Mouse (Mus musculus): ENCODE results near the gene Tmem200a.
"Not testable (repeated sequence)": the region's sequence is repeated elsewhere in the genome, so short reads cannot be mapped to it uniquely, and the experiment has no call there.

Tmem200a gene

DNA sequence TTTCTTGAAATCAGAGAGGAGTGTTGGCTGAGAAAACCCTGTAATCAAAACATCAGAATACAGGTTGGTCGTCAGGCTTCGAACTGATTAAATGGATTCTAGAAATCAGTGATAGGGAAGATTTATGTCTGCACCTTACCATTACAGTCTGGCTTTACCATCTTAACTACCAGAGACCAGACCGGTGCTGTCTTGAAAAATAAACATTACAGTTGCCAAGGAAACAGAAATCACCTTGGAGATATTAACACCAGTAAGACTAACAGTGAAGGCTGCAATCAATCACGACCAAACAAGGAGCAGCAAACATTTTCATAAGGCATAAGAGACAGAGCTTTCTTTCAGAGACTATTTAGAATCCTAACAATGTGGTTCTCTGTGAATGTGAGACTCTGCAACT, 116.0 kb downstream of the Tmem200a start:
- no peak for DNase-seq

DNA sequence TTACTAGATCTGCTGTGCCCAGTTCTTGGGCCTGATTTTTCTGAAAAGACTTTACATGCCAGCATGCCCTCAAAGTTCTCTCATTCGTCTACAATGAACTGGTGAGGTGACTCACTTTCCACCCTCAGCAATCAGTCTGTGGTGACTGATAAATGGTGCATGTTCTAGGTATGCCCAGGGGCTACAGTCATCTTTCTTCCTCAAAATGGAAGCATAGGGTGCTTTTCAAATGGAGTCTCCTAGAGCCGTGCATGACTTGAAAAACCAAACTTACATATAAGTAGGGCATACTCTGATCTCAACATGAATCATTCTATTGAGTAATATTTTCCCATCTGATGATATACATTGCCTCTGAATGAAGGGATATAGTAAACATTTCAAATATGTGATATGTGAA, 117.8 kb downstream of the Tmem200a start:
- no peak for DNase-seq

DNA sequence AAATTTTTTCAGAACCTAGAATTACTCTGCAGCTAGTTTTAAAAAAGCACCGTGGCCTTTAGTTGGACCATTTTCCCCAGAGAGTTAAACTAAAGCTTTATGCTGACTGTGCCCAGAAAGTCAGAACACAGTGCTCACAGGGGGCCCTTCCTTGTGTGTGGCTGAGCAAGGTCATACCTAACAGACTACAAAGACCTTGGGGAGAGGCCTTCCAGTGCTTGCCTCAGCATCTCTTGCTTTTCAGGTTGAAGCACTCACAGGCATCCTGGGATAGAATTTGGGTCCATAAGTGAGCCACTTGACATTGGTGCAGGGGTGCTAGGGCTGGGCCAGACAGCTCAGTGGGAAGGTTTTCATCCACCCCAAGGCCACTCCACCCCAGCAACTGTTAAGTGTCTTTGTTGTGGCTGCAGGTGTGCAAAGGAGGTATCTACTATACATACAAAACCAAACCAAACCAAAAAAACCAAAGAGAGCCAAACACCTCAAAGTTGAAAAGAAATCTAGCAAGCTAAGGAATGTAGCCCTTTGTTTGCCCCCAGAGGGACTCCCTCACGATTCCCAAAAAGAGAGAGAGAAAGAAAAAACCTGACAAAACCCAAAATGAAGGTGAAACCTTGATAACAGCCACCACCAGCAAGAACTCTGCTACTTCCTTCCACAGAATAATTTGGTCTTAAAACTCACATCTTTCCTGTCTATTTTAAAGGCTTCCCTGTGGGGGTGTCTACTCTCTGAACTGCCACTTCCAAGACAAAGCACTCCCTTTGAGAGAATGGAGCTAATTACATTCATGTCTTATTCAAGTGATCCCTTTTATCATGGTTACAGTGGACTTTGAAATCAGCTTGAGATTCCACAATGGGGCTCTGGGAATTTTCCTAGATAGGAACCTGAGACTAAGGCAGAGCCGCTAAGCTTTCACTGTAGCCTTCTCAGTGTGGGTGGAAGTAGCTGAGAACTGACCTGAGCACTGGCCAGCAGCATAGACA, 119.8 kb downstream of the Tmem200a start:
- DNase-seq, result no peak

DNA sequence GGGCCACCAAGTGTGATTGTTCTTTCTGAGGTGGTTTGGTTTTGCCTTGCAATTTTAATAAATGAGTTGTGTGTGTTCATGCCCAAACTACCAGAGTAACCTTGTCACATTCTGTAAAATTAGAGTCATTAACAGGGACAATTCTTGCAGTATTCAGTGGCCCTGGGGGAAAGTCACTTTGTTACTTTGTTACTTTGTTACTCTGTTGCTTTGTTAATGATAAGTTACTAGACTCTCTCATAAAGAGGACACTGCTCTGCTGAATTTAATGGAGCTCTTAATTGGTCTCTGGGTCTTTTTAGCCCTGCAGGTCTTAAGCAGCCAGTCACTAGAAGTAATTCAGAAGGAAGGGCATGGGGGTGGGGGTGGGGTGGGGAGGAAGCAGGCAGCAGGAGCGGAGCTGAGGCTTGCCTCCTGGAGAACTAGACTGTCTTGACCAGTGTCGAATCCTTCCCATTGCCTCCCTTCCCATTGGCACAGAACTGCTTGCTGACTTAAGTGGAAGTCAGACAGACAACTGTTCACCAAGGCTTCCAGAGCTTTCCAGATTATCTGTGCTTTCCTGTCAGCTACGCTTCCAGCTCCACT, 124.1 kb downstream of the Tmem200a start:
- no peak for DNase-seq

DNA sequence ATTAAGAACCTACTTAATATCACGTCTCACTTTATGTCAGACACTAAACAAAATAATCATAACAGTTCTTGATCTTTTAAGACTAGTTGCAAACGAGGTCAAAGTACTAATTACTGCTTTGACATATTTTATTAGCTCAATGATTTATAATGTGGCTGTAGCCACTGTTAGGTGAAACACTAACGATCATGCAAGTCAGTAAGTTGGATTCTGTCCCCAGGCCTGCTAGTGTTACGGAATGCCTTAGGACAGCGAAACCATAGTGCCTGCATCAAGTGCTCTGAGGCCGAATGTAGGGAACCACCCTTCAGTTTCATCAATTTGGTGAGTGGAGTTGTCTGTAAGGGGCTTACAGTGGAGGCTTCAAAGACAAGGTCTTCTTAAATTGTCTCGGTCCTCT, 126.0 kb downstream of the Tmem200a start:
- DNase-seq, result no peak

DNA sequence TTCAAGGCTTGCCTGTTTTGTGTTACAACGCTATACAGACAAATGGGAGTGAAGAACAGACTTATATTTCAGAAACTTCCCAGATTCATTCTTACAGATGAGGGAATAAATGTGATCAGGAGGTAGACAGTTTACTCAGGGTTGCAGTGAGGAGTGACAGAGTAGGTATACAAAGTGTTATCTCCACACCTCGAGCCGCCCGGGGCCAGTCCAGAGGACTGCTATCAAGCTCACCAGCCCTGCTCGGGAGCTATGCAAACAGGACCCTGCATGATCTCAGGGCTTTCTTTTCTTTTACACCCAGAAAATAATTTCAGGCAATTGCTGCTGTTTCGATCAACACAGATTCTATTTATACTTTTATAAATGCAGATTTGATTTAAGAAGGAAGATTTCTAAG, 126.7 kb downstream of the Tmem200a start:
- no peak for DNase-seq

DNA sequence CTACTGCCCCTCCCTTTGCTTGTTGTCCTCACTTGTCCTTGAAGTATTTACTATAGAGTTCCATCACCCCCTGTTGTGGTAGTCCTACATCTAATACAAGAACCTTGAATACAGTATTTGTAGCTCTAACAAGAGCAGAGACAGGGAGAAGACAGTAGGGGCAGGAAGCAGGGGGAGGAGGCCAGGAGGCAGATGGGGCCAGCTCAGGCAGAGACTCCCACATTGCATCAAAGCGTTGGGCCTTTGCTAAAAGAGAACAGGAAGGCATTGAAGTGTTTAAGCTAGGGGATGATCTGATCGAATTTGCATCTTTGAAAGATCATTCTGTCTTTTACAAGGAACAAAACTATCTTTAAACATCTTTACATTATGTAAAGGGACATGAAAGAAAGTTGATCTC, 133.0 kb downstream of the Tmem200a start:
- no peak for DNase-seq

DNA sequence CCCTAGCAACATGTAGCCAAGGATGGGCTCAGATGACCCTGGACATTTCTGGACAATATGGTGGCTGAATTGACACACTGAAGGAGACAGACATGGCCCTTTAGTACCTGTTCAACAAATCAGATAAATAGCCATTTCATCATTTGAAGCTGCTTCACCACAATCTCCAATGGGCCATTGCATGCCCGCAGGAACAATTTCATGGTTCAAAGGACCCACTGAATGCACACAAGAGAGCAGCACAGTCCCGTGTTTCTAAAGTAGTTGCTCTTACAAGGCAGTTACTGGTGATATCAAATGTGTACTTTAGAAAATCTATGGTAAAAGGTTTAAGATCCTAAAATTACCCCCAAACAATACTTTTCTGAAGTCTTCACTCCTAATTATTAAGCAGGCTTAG, 134.2 kb downstream of the Tmem200a start:
- DNase-seq, result no peak

DNA sequence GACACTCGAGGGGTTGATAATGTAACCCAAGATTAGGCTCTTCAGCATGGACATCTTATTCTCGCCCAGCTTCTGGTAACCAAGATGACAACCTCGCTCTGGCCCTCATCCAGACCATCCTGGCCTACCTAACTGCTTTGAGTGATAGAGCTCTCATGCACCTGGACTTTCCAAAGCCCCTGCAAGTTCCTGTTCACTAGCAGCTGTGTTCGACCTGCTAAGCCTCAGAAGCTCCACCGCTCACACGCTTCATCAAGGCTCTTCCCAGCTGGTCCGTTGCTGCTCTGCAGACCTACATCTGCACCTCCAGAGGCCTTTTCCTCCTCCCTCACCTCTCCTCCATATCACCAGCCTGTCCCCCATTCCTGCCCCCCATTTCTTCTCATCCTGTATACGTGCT, 147.1 kb downstream of the Tmem200a start:
- no peak for DNase-seq

DNA sequence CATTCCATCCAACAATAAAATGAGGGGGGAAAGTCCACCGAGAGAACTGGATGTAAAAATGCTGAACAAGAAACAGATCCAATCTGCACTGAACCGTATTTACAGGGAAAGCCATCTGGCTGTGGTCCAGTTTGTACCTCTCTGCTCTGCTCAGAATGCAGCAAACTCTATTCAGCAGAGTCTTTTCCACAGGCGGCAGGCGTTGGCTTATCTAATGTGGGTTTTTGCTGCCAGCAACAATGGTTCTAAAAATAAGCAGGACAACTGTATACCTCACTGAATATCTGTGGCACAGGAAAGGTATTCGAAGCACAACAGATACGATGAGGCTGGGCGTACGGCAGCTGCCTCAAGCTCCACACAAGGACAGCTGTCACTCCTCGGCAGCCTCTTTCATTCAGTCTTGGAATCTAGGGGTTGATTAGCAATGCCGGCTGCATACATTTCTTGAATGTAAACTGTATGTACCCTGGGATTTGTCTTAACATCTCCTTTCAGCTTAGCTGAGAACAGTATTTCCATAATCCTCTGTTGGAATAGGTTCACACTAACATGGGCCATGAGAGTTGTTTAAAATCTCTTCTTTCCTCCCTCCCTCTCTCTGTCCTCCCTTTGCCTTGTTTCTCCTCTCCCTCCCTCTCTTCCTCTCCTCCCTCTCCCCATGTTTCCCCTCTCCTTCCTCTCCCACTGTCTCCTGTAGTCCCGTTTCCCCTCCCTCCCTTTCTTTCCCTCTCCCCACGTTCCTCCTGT, 149.3 kb downstream of the Tmem200a start:
- peak; percentile 62 to 66 for DNase-seq

DNA sequence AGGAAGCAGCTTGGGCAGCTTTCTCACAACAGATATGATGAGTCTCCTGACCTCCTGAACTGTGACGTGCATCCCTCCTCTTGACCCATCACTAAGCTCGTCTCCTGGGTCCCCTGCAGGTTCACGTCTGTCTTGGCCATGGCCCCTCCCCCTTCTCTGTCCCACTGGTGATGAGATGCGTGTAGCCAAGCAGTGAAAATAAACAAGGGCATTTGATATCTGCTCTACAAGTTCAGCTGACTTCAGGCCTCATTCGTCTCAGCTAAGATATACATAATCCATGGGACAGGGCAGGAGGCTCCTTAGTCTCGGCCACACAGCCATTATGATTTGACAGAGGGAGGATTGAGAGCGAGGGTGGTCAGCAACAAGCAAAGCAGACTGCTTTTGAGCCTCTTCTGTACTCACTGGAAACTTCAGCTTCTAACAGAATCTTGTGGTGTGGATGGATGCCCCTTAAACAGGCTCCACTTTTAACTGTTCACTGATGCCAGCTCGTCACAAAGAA, 149.9 kb downstream of the Tmem200a start:
- DNase-seq, result peak in 1 of 2 experiments; percentile 12

DNA sequence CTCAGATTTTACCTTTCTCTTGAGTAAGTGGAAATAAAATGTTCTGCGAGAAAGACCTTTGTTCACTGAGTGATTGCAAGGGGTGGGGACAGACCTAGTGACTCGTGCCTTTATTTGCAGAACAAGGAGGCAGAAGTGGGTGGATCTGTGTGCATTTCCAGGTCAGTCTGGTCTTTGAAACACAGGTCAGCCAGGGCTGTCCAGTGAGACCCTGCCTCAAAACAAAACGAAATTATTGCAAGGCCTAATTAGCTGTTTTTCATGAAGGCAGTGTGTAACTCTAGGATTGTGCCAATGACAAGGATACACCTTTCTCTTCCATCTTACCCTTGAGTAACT, 150.4 kb downstream of the Tmem200a start:
- DNase-seq, result no peak

DNA sequence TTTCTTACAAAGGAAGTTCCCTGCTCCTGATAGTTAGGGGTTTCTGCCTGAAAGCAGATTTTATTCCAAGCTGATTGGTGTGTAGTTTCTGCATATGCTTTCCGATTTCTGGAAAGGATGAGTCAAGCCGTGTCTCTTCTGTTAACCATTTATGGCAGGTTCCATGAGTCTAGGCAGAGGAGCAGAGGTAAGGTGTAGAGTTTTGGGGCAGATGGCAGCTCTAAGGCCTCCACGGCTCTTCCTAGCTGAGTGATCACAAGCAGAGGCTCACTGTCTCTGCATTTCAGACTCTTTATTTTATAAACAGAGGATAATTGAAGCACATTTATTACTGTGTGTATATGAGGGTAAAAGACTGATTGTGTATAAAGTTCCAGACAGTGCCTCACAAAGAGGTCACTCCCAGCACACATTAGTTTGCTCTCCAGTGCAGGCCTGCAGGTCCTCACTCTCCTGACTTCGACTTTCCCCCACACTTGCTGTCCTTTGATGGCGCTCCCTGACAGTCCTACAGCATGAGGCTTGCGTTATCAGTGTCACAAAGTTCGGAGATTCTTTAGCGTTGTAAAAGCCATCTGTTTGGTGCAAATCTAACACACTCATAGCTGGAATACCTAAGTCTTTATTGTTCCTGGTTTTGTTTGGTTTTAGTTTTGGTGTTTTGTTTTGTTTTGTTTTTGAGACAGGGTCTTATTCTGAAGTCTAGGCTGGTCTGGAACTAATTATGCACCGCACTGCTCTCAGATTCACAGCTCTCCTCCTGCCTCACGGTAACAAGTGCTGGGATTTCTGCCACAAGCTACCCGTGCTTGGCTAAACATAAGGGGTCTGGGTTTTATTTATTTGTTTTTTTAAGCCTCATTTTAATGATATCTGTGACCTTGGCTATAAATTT, 151.1 kb downstream of the Tmem200a start:
- no peak for DNase-seq

DNA sequence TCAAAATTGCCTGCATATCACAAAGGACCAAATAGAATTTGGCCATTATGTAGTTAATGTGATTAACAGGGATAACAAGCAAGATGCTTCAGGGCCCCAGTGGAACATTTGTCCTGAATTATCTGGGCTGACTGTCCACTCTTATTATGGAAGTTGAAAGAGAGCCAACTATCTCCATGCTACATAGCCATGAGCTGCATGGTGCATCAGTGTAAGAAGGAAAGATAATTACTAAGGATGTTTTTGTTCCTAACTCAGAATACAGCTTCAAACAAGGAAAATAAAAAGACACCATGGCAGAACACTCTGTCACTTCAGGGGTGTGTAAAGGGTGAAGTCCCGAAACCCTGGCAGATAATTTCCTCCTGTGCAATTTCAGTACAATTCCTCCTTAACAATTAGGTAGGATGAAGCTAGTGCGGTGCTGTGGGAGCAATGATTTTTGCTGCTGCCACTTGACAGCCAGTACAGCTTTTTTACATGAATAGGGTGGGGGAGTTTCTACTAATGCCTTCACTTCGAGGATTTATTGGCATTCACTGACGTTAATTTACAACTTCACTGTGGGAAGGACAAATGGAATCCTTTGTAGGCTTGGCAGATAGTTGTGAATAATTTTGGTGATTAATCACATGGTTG, 158.1 kb downstream of the Tmem200a start:
- DNase-seq, result peak; percentile 24 to 37

DNA sequence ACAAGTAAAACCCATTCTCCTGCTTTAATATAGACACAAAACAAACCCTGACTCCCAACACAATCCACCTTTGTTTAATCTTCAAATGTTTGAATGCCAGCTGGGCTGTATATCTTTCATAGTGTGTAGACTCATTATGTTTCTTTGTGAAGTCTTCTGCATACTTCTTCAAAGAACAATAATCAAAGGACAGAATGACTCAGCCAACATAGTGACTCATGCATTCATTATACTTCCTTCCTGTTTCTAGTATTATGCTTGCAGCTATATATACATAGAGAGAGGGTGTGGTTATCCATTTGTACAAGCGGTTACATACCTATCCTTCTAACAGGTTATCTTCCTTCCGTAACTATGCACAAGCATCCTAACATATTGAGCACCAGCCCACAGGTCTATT, 160.7 kb downstream of the Tmem200a start:
- DNase-seq, result no peak

DNA sequence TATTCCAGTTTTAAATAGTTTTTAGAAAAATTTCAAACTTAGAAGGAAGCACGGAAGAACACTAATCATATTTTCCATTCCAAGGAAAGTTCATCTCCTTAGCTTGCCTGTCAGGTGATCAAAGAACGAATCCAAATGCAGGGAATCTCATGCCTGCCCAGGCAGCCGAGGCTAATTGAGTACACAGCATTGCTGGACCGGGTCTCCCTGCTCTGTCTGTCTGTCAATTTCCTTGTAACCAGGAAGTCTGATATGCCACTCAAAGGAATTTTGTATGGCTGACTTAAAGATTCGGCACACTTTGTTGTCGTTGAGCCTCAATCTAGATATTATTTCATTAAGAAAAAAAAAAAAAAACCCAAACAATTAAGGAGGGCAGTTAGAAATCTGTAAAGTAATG, 168.6 kb downstream of the Tmem200a start:
- no peak for DNase-seq

DNA sequence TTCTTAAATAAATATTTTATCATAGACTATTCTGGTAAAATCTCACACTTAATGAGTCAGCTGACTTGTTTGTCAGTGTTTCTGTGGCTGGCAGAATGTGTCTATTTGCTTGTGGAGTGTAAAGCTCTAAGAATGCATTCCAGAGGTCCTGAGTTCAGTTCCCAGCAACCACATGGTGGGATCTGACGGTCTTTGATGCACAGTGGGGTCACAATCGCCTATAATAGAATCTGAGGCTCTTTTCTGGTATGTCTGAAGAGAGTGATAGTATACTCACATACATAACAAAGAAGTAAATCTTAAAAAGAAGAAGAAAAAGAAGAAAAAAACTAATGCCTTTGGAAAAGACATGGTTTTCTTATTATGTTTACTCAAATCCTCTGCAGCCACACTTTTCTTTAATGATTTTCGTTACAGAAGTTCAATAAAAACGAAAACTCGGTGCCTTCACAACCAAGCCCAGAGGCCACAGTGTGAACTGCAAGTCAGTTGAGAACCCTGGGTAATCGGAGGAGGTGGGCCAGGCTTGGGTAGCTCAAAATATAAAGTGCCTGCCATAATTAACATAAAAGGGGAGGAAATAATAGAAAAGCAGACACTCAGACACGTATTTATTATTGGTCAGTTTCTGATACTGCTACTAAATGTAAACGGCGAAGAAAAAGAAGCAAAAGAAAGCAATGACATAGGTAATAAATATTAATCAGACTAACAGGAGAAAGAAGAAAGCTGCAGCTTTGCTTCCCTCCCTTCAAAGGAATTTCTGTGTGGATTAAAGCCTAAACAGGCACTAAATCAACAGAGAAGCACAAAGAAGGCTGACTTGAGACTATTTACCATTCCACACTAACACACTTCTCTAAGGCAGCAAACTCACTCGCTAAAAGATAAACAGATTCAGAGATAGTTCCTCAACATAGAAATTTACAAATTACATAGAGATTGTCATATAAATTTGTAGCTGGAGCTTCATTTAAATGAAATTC, 170.5 kb downstream of the Tmem200a start:
- DNase-seq, result no peak

DNA sequence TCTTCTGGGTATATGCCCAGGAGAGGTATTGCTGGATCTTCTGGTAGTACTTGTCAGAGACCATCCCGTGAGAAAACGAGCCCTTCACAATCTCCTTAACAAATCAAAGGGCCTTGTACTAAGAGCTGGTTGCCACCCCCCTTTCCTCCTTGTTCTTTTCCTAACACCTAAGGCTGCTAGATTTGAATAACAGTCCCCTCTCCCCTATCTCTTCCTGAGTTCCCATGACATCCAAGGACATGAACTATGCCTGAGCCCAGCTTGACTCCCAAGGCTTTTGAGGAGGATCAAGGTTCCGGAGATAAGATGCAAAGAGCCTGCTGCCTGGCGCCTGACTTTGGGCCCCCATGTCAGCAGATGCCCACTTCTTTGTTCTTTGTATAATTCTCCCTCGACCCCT, 184.7 kb downstream of the Tmem200a start:
- DNase-seq, result not testable (repeated sequence)

DNA sequence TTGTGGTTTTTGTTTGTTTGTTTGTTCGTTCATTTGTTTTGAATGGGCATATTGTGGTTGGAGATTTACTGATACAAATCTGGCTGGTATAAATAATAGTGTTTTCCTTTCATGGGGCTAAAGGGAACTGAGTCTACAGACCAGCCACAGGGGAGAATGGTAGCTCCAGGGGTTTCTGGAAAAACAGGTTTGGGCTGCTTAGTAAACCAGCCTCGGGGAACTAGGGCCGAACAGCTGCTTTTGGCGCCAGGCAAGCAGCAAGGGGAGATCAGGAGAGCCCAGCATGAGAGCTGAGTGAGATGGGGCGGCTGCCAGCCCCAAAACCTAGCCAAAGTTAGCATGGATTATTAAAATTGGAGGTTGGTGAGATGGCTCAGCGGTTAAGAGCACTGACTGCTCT, 191.6 kb downstream of the Tmem200a start:
- peak in 1 of 2 experiments; percentile 11 for DNase-seq

DNA sequence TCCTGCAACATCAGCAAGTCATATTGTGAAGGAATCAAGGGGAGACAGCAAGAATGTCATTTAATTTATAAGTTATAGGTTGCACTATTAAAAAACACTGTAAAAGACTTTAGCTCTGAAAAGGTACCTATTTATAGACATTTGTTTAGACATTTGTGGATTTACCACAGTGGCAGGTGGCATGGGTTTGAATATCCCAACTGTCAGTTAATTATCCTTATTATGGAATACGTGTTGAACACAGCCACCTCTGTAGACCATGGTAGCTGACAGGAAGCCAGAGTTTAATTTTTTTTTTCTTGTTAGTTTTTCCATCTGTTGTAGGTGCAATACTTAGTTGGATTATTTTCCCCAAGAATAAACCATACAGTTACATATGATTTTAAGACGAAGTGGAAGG, 194.3 kb downstream of the Tmem200a start:
- no peak for DNase-seq

DNA sequence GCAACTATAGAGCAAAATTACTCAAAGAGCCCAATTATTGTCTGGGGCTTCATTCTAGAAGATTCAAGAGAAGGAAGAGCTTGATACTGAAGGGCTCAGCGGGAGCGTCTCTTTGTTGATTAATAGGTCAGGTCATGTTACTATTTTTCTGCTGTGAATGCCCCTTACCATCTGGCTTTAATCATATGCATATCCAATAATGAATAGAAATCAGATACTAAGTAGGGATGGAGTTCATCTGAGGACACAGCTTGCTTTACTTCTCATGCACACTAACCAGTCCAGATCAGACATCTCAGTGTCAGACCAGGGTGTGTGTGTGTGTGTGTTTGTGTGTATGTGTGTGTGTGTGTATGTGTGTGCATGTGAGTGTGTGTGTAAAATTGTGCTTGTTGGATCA, 201.1 kb downstream of the Tmem200a start:
- no peak for DNase-seq

Measured in cerebellum, postnatal 10 days (tissue).